Mouse (Mus musculus): ENCODE data around the gene Crtap.

Gene Crtap

GRCm38 (mm10) chr9:114326011-114326748, 64.3 kb downstream of the Crtap start:
- no peak for DNase-seq (ENCODE audit: low read depth)

Measured in naive thymus-derived CD4-positive, alpha-beta T cell, adult 2 months (primary cell).